Mouse (Mus musculus) liver, embryonic 14.5 days (tissue): ENCODE data around the gene Polr3c. TPM values are rescaled to one million over a fixed set of nuclear protein-coding genes. Genes with fewer than 3 reads are reported as not detected.
"Not testable (repeated sequence)": the region's sequence is repeated elsewhere in the genome, so short reads cannot be mapped to it uniquely, and the experiment has no call there.

Source experiments
- ATAC-seq: fragments of 200-750 bp; cut with Nextera tagmentation; 2 replicates; pipeline ENCODE4 v1.8.0; 2017; ENCODE audit warnings: moderate number of reproducible peaks, mild to moderate bottlenecking, moderate library complexity; ENCODE audit not compliant: insufficient read depth
- DNase-seq, 3 experiments: peaks; one replicate each; pipeline ENCODE4 v3.0.0-alpha.2; 2012 to 2013; ENCODE audit warnings: low read depth in 3 of 3, low spot score in 3 of 3
- H3K27ac ChIP-seq: fragments of 300-500 bp; sonication (generic); 2 replicates; pipeline ENCODE4 v1.5.1; 2014; ENCODE audit warnings: moderate library complexity, mild to moderate bottlenecking, control low read depth, inconsistent platforms
- H3K27me3 ChIP-seq: fragments of 300-500 bp; sonication (generic); 2 replicates; pipeline ENCODE4 v1.6.1; 2014; ENCODE audit warnings: mild to moderate bottlenecking, low read length, moderate library complexity; ENCODE audit not compliant: control insufficient read depth, insufficient read depth
- H3K36me3 ChIP-seq: fragments of 300-500 bp; sonication (generic); replicated peaks from 2 replicates; pipeline ENCODE4 v1.6.1; 2014; ENCODE audit warnings: low read depth; ENCODE audit not compliant: control insufficient read depth, insufficient read depth
- H3K4me1 ChIP-seq, 2 experiments: fragments of 200-500 bp in 1 of 2; fragments of 300-500 bp in 1 of 2; sonication (generic) in 1 of 2; replicated peaks; 2 replicates each; pipeline ENCODE4 v1.6.1; 2012 to 2014; ENCODE audit warnings: antibody characterized with exemption in 1 of 2, inconsistent platforms in 1 of 2, low read length in 1 of 2; ENCODE audit not compliant: control insufficient read depth in 2 of 2, insufficient read depth in 2 of 2
- H3K4me2 ChIP-seq: fragments of 300-500 bp; sonication (generic); 2 replicates; pipeline ENCODE4 v1.6.1; 2014; ENCODE audit warnings: low read depth, mild to moderate bottlenecking, control low read depth, moderate library complexity
- H3K4me3 ChIP-seq, 2 experiments: fragments of 200-500 bp in 1 of 2; fragments of 300-500 bp in 1 of 2; sonication (generic) in 1 of 2; 2 replicates each; pipeline ENCODE4 v1.5.1; 2012 to 2014; ENCODE audit warnings: low read depth in 2 of 2, low read length in 2 of 2, mild to moderate bottlenecking in 2 of 2, control low read depth in 1 of 2, inconsistent platforms in 1 of 2, moderate library complexity in 1 of 2; ENCODE audit not compliant: insufficient read depth in 1 of 2
- H3K9ac ChIP-seq: fragments of 300-500 bp; sonication (generic); replicated peaks from 2 replicates; pipeline ENCODE4 v1.6.1; 2014; ENCODE audit warnings: mild to moderate bottlenecking, control low read depth, moderate library complexity
- H3K9me3 ChIP-seq: fragments of 300-500 bp; sonication (generic); 2 replicates; pipeline ENCODE4 v1.6.1; 2016; ENCODE audit warnings: low read length, mixed read lengths; ENCODE audit not compliant: control insufficient read depth
- CTCF ChIP-seq: IDR thresholded peaks from 2 replicates; pipeline ENCODE4 v1.5.1; 2016; ENCODE audit warnings: antibody characterized with exemption, low read depth, control low read depth
- EP300 ChIP-seq: IDR thresholded peaks from 2 replicates; pipeline ENCODE4 v1.6.1; 2016; ENCODE audit warnings: antibody characterized with exemption, low read depth
- WGBS: fragments of 180-500 bp; shearing (Covaris S2); extraction: QIAGEN DNeasy Blood & Tissue Kit; methylation state at CpG from one replicate; pipeline ENCODE4 v1.1.7; 2014; ENCODE audit not compliant: insufficient replicate concordance; 5-methylcytosine and 5-hydroxymethylcytosine counted together
- polyA plus RNA-seq, 2 experiments: library from polyadenylated mRNA; depleted of rRNA in 1 of 2; stranded (reverse) in 1 of 2; unstranded in 1 of 2; fragments of >200 nt; fragmentation: Nextera tagmentation in 1 of 2; extraction: Ambion mirVana in 1 of 2; gene quantifications; 2 replicates each; pipeline versions ENCODE4 v1.2.1 to v1.2.3; 2012 to 2014

Polr3c gene
- polyA plus RNA-seq, 2 experiments: 14.5 to 21.6 TPM

DNA sequence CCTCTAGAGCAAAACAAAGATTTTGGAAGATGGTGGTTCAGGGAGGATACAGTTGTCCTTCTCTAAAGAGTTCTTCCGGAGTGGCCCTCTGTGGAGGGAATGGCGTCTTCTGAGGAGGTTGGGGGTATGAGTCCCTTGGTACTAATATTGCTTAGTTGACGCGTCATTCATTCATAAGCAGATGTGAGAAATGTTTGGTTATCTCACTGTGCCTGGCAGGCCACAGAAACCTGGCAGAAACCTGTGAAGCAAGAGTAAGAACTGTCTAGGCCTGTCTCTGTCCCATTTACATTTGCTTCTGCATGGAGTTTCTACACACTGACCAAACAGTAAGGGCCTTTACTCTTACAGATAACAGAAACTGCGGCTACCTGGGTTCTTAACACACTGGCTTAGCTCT is 55.9 kb downstream of the Polr3c start:
- ATAC-seq (no peak), DNase-seq (no peak)
- WGBS: 78% methylated on average over 5 of the region's 5 CpGs
- Histone ChIP-seq H3K4me2 (no peak overlapping the region), H3K4me1 (peaks cover 0 to 7% of the 10 kb centered on the region in 2 experiments; a peak in 3 of 4 replicates), H3K27ac (no peak overlapping the region), H3K9ac (no peak overlapping the region), H3K27me3 (peaks cover 3% of the 10 kb centered on the region), H3K36me3 (no peaks in the 10 kb centered on the region), H3K4me3 (no peak overlapping the region), H3K9me3 (no peaks in the 10 kb centered on the region)
- TF ChIP-seq EP300: no peak

DNA sequence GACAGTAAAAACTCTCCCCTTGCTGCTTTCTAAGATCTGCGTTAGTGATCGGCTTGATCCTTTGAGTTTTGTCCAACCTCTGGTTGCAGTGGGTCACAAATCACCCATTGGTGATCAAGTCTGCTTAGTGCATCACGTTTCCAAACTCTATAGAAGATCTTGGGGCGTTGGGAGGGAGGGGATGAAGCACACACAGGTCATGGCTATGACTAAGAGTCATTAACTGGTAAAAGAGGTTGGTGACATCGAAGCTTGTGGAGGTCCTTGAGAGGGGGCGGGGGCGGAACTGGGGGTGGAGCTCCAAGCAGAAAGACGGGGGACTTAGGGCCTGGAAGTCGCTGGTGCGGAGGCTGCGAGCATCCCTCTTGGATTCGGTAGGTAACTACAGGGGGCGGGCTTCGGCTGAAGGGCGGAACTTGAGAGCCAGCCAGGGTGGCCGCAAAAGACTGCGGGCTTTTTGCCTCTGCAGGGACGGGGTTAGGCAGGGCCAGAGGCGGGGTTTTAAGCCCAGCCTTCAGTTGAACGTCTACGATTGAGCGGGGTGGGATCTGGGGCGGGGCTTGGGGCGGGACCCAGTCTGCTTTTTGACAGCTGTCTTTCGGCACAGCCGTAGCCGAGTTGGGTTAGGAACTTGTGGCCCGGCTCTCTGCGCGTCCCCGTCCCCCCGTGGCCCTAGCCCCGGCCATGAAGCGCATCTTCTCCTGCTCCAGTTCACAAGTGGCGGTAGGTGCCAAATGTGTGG is 57.5 kb downstream of the Polr3c start, which contains the start of gene Ankrd35:
Gene Ankrd35 (plus strand): TSS at position 405 of the 742 bp plus-strand sequence.
- Histone ChIP-seq H3K9me3 (no peaks in the 10 kb centered on the region), H3K27ac (no peak within 1 kb of the TSS), H3K4me3 (peak within 1 kb of the TSS; percentile 38 to 50), H3K4me2 (peak within 1 kb of the TSS; percentile 62), H3K9ac (no peak within 1 kb of the TSS), H3K27me3 (peaks cover 3% of the 10 kb centered on the region), H3K36me3 (no peaks in the 10 kb centered on the region), H3K4me1 (peaks cover 0 to 7% of the 10 kb centered on the region in 2 experiments; a peak in 3 of 4 replicates)
- WGBS: 4% methylated on average over 35 of the region's 35 CpGs
- ATAC-seq (peak; percentile 88), DNase-seq (peak; percentile 49 to 76 (median 55))
- TF ChIP-seq CTCF: peak; percentile 42
- no peak for TF ChIP-seq EP300

DNA sequence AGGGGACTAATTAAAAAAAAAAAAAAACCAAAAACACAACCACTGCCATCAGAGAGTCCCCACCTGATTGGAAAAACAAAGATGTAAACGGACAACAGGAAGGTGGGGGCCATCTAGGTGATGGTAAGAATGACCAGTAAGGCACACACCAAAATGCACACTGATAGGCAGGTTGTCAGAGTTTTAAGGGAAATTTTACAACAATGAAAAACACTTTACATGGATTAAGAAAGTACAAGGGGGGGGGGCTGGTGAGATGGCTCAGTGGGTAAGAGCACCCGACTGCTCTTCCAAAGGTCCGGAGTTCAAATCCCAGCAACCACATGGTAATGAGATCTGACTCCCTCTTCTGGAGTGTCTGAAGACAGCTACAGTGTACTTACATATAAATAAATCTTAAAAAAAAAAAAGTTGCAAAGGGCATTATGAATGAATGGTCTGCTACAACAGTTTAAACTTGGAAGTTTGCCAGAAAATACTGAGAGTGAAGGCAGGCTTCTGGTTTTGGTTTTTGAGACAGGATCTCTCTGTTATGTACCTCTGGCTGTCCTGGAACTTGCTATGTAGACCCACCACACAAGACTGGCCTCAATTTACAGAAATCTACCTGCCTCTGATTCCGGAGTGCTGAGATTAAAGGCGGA is 58.9 kb downstream of the Polr3c start:
- ATAC-seq: no peak
- Histone ChIP-seq H3K4me3 (no peak overlapping the region), H3K27ac (no peak overlapping the region), H3K4me2 (no peak overlapping the region), H3K9ac (no peak overlapping the region), H3K27me3 (peaks cover 3% of the 10 kb centered on the region), H3K9me3 (no peaks in the 10 kb centered on the region), H3K36me3 (no peaks in the 10 kb centered on the region), H3K4me1 (peaks cover 0 to 10% of the 10 kb centered on the region in 2 experiments; a peak in 3 of 4 replicates)
- TF ChIP-seq CTCF (no peak), EP300 (no peak)
- 75% methylated on average over 5 of the region's 5 CpGs for WGBS
- DNase-seq: no peak

DNA sequence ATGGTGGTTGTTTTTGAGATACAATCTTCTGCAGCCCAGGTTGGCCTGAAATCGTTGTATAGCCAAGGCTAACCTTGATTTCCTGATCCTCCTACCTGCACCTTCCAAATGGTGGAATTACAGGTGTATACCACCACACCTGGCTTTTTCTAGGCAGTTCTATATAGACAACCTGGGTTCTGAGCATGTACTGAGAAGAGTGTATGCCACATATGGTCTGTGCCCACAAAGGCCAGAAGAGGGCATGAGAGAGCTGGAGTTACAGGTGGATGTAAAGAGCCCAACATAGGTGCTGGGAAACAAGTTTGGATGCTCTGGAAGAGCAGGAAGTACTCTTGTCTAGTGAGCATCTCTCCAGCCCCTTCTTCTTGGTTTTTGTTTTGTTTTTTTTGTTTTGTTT is 60.1 kb downstream of the Polr3c start:
- no peak for DNase-seq
- no peak overlapping the region for H3K4me3 ChIP-seq
- H3K36me3 ChIP-seq: no peaks in the 10 kb centered on the region
- H3K9ac ChIP-seq: no peak overlapping the region
- H3K4me1 ChIP-seq: peaks cover 0 to 11% of the 10 kb centered on the region in 2 experiments; a peak in 3 of 4 replicates
- H3K27me3 ChIP-seq: peaks cover 3% of the 10 kb centered on the region
- H3K27ac ChIP-seq: no peak overlapping the region
- ATAC-seq: no peak
- TF ChIP-seq CTCF (peak; percentile 68), EP300 (no peak)
- no peak overlapping the region for H3K4me2 ChIP-seq
- 11% methylated on average over 1 of the region's 1 CpGs for WGBS
- no peaks in the 10 kb centered on the region for H3K9me3 ChIP-seq

DNA sequence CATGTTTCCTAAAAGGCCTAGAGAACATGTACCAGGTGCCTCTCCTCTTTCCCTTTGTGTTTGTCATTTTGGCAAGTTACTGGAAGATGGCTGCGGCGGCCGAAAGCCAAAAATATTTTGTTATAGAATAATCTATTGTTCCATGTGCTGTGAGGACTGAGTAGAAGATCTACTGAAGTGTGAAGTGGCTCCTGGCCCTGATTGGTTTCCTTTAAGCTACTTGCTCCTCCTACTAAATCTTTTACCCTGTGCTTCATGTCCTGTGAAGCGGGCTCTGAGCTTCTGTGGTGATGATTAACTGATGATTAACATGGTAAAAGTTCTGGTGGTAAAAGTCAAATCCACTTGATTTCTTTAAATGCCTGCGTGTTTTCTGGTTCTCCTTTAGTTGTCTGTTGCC is 60.5 kb downstream of the Polr3c start:
- H3K4me2 ChIP-seq: no peak overlapping the region
- TF ChIP-seq EP300 (no peak), CTCF (no peak)
- H3K27me3 ChIP-seq: peaks cover 3% of the 10 kb centered on the region; the same call in 1 of the 2 replicates
- H3K36me3 ChIP-seq: no peaks in the 10 kb centered on the region
- H3K9me3 ChIP-seq: no peaks in the 10 kb centered on the region
- no peak overlapping the region for H3K9ac ChIP-seq
- DNase-seq: no peak
- ATAC-seq: no peak
- H3K4me1 ChIP-seq: peaks cover 0 to 11% of the 10 kb centered on the region in 2 experiments; a peak in 3 of 4 replicates
- no peak overlapping the region for H3K27ac ChIP-seq
- 76% methylated on average over 5 of the region's 5 CpGs for WGBS
- H3K4me3 ChIP-seq: no peak overlapping the region

DNA sequence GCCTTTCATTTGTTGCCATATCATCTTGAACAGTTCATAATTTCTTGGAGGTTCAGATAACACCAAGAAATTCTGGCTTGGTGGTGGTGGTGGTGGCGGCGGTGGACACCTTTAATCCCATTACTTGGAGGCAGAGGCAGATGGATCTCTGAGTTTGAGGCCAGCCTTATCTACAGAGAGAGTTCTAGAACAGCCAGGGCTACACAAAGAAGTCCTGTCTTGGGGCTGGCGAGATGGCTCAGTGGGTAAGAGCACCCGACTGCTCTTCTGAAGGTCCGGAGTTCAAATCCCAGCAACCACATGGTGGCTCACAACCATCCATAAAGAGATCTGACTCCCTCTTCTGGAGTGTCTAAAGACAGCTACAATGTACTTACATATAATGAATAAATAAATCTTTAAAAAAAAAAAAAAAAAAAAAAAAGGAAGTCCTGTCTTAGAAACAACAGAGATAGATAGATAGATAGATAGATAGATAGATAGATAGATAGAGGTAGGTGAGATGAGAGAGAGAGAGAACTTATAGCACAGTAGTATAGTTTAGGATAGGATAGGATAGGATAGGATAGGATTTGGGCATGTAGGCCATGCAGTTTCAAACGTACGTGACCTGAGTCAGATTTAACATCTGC is 61.6 kb downstream of the Polr3c start:
- not testable (repeated sequence) for H3K36me3 ChIP-seq, H3K27me3 ChIP-seq, ATAC-seq, DNase-seq, H3K4me2 ChIP-seq, H3K4me3 ChIP-seq, H3K9me3 ChIP-seq, H3K27ac ChIP-seq, H3K9ac ChIP-seq
- peaks cover 0 to 11% of the 10 kb centered on the region in 2 experiments; a peak in 3 of 4 replicates for H3K4me1 ChIP-seq
- 72% methylated on average over 7 of the region's 7 CpGs for WGBS
